ENCODE assay signal across 16 mouse cellular contexts in genomic region chr7:136745412-136745811, GRCm38 (mm10).
DNase-seq lines count a peak whose midpoint lies in the region.
"Had no signal": no experiment of that assay in that cellular context is flagged by ENCODE, and none has a peak within 500 bp of the region (broad histone marks: within the 10 kb centered on the region; RNA-seq: fewer than 3 reads in every experiment).

No protein-coding gene starts in this region.

- no peaks in the 10 kb centered on the region for H3K9me3 ChIP-seq in heart, embryonic 10.5 days

- DNase-seq in heart, adult 11 months: peak; percentile 73
- DNase-seq in heart, adult 9 months (ENCODE audit: low spot score in 2 of 2): no peak
- peak; percentile 70 for DNase-seq in heart, embryonic 10.5 days (ENCODE audit: low spot score)
- DNase-seq in heart, postnatal 4 days: no peak
- DNase-seq: adrenal gland, adult 2 months; adrenal gland, adult 8-10 months; adrenal gland, postnatal 10 days; adrenal gland, postnatal 14 days; adrenal gland, postnatal 25 days; adrenal gland, postnatal 36 days; B cell, adult 2 months; cerebellum, adult 11 months; cerebellum, adult 11-12 months; cerebellum, adult 18-20 months had no signal

- no peaks in the 10 kb centered on the region for H3K36me3 ChIP-seq in heart, embryonic 10.5 days
- H3K36me3 ChIP-seq: G1E had no signal

- H3K4me3 ChIP-seq in heart, embryonic 10.5 days: no peak overlapping the region

- WGBS in heart, embryonic 10.5 days: 76% methylated on average over 8 of the region's 8 CpGs

- H3K4me1 ChIP-seq in heart, embryonic 10.5 days: no peaks in the 10 kb centered on the region

- 0 out of 2 replicates have a peak, but pooled peaks cover 3% of the 10 kb centered on the region for H3K27me3 ChIP-seq in heart, embryonic 10.5 days (ENCODE audit: insufficient read depth, poor library complexity, severe bottlenecking)
- H3K27me3 ChIP-seq: Patski had no signal

- no peak overlapping the region for H3K27ac ChIP-seq in heart, embryonic 10.5 days

Comparison
In these comparisons a context has a peak if more than half of its experiments do, and no peak if none do; other contexts are left out.
1. DNase-seq: peak in heart, adult 11 months (single experiment) and heart, embryonic 10.5 days (single experiment); none in heart, adult 9 months (0 of 2) and heart, postnatal 4 days (single experiment).